Mouse (Mus musculus) thymus, postnatal 14 days (tissue): Measurements from ENCODE around the gene Gdpgp1.

Source experiments
- DNase-seq: peaks from one replicate; pipeline ENCODE4 v3.0.0; 2021

Gene Gdpgp1

DNA sequence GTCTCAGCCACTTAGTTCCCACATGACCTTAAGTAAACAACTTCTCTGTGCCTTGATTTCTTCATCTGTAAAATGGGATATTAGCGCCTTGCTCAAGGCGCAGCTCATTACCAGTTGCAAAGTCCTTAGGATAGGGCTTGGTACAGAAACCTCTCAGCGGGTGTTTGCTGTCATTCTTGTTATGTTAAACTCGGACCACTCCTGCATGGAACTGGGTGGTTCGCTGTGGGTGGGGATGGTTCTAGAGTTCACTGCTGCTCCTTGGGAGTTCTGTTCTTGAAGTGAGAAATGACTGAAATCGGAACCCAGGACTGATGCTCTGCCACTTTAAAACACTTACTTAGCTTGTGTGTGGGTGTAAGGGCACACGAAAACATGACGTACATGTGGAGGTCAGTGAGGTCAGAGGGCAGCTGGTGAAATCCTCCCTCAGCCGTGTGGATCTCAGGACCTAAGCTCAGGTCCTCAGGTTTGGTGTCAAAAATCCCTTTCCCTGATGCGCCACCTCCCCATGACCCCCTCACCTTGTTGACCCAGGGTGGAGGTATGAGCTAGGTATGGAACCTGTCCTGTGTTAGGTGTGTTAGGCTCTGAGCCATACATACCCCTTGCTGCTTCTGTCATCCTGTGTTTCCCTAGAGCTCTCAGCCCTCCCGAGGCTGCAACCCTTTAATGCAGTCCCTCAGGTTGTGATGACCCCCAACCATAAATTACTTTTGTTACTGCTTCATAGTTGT lies 32.6 kb upstream of the Gdpgp1 start:
- DNase-seq: no peak

DNA sequence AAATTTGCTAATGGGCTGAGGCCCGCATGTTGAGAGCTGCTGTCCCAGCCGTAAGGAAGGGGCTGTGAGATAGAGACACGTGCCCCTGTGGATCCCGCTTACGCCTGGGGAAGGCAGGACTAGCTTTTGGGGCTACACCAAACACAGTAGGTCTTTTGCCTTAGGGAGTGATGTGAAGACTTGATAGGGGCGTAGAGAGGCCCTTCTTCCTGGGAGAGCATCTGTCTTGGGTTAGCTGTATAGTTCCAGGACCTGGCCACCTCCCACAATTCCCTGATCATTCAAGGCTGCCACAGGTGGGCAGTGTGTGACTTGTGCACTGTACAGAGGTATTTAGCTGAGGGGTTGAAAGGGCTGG lies 32.1 kb upstream of the Gdpgp1 start:
- DNase-seq: no peak

DNA sequence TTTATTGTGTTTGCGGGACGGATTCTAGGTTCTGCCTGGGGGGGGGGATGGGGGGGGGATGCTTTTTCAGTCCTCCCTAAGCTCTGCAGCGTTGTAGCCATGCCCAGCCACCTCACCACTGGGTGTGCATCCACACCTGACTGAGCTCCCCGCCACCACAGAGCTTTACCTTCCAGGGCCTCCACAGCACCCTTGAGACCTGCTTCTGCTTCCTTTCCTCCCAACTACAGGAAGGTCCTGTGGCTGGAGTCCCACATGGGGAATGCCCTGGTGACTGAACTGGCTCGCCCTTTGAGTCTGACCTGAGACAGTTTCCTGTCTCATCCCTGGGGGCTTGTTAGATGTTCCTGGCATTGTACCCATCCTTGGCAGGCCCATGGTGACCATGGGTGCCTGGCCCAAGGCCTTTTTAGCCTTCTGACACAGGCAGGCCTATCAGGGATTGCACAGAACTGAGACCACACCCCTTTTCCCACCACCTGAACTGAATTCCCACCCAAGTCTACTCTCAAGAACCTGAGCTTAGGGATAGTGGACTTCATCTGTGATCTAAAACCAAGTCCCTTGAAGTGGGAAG lies 31.6 kb upstream of the Gdpgp1 start:
- DNase-seq: no peak

DNA sequence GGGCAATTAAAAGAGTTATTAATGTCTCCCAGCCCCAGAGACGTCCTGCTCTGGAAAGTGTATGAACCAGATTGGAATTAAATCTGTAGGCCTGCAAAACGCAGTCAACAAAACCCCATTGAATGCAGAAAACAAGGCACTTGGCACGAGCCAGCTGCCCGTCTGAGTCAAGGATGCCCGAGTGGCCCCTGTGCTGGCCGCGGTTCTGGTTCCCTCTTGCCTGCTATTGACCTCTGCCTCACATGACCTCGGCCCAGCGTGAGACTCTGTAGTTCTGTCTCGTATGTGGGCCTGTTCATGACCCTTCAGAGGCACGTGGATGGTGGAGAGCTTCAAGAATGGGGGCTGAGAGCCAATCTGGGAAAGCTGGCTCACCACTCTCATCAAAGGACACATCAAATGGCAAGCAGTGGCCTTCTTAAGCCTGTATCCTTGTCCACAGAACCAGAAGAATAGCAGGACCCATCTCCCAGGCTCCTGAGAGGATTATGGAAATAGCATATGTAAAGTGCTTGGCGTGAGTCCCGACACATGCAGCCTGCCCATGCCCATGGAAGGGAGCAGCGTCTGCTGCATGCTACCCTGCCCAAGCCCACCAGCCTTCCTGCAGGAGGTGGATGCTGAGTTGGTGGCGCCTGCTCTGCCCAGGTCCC lies 30.7 kb upstream of the Gdpgp1 start:
- no peak for DNase-seq

DNA sequence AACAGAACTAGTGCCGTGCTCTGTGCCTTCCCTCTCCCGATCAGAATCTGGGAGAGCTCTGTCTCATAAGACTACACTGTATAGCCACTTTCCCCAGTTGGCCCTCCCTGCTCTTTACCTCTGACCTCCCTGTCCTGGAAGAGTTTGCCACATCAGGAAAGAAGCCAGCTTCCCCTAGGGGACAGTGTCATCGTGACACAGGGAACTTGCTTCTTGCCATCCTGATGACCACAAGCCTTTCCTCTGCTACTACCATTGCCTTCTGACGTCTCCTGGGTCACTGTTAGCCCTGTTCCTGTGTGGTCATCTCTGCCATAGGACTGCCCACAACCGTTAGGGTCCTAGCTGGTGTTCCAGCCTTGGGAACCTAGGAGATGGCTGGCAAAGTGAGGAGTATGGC lies 29.7 kb upstream of the Gdpgp1 start:
- DNase-seq: no peak

DNA sequence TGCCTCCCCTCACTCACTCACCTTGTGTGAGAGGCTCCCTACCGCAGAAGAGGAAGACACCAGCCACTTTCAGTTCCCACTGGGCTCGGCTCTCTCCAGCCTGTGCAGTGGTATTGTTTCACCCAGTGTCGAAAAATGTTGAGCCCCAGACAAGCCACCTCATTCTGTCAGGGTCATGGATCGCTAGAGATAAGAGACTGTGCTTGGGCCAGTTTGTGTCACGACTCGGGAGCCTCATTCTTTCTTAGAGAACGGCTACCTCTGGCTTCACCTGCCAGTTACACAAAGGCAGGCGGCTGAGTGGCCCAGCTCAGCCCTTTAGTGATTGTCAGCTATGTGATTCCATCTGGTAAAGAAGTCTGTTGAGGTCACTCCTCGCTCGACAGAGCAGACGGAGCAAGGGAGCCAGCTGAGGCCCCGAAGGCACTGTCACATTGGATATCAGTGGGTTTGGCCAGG lies 29.0 kb upstream of the Gdpgp1 start:
- no peak for DNase-seq

DNA sequence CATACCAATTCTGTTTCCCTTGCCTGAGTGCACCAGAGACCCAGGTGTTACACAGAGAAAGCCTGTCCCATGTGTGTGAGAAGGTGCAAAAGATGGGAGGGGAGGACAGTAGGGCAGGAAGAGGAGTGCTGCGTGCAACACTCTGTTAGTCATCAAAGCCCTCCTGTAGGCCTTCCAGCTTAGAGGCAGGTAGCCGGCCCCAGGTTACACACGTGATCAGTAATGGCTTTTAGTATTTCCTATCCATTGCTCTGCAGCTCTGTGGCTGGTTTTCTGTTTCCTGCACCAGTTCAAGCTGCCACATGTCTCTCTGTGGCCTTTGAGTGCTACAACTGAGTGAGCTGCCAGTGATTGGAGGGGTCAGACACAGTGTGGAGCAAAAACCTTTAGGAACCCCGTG lies 28.3 kb upstream of the Gdpgp1 start:
- DNase-seq: peak; percentile 39

DNA sequence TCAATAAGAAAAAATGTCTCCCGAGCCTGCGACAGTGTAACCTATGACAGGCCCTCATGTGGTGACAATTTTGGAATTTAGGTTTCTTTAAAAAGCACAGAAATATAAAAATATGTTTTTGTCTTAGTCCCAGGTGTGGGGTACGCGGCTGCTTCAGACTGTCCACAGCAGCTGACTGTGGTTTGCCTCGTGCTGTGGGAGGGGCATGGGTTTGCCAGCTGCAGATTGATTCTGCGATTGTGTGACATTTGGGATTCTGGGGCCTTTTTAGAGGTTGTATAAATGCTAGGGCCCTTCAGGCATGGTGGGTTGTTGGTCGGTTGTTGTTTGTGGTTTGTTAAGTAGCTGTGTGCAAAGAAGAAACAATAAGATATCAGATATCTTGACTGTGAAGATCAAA lies 27.7 kb upstream of the Gdpgp1 start:
- DNase-seq: peak; percentile 62

DNA sequence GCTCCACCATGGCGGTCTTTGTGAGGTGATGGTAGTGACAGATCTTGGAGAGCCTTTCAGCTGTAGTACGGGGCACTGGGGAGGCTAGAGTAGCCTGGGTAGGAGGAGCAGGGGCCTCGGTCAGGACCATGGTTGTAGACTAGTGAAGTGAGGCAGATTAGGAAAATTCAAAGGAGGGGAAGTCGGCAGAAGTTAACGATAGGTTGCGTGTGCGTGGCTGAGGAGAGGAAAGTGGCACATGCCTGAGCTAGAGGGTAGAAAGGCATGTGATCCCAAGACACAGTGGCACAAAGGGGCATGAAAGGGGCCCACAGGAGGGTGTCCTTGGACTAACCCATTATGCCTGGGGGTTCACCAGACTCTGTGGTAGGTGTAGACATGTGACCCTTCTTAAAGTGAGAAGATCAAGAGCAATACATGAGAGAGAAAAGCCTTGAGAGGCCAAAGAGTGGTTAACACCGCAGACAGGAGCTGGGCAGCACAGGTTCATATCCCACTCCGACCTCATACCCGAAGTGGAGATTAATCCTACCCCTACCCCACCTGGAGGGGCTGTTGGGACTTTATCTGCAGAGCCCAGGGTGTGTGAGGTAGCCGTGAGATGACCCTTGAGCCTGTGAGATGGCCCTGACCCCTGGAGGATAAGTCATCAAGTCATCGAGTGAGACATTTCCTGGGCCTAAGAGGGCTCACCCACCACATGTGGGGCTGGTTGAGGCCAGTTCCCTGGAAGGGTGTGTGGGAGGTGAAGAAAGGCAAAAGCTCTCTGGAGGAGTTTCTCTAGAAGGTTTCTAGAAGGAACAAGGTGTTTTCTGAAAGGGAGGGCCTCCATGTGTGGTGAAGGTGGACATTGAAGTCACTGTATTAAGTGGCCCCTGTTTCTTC lies 26.7 kb upstream of the Gdpgp1 start:
- DNase-seq: no peak

DNA sequence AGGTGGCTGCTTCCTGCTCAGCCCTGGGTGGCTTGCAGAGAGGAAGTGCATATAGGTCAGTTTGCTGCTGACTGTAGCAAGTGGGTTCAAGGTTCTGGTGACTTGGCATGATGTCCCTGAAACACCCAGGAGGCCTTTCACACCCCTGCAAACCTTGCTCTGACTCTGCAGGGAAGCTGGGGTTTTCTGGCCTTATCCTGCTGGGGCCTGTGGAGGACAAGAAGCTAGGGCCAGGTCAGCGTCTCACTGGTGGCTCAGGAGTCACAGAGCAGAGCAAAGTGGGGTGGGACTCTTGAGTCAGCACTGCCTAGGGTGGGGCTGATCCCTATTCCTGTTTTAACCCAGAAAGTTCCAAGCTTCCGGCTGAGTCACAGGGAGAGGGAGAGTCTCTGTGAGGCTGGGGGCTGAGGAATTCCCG lies 25.3 kb upstream of the Gdpgp1 start:
- peak; percentile 46 for DNase-seq

DNA sequence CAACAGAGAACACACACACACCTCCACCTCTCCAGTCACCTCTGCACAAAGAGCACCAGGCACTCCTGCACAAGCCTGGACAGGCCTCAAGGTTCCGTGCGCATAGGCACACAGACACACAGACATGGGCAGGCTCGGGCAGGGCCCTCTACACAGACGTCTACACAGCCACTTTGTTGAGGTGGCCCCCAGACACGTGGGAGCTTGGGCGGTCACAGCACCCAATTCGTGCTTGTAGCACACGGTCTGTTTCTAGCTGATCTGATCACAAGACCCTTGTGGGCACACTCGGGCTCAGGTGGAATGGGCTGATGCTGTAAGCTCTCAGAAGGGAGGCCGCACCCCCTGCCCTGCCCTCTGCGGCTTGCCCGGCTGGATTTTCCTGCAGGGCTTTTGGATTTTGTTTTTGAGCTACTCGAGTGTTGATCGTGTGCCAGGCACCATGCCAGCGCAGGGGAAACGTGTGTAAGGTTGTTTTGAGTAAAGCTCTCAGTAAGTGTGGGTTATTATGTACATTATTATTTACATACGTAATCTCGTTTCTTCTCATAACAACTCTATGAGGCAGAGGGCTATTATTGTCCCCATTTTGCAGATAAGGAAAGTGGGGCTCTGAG lies 24.5 kb upstream of the Gdpgp1 start:
- DNase-seq: no peak

DNA sequence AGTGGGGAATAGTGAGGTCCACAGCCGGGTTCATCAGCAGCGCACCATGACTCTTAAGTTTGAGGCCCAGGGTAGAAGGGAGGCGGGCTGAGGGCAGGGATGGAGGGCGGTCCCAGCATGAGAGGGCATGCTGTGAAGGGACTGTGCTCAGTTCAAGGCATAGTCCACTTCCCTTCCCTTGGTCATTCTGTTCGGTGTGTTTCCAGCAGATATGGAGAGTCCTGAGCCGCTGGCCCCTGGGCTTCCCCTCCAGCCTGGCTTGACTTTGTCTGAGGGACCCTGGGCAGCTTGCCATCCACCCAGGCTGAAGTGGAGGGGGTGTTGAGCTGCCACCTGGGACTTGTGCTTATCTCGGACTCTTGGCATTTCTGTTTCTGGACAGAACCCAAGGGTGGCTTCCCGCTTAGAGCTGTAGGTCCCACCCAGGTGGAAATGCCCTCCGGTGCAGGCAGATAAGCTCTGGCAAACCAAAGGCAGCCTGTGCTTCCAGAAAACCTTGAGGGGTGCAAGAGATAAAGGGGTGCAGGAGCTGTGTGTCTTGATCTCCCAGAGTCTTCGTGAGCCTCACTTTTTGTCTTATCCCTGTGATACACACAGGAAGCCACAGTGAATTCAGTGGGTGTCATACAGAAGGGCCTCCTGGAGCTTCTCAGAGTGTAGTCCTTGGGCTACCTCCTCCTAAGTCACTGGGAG lies 23.8 kb upstream of the Gdpgp1 start:
- DNase-seq: no peak

DNA sequence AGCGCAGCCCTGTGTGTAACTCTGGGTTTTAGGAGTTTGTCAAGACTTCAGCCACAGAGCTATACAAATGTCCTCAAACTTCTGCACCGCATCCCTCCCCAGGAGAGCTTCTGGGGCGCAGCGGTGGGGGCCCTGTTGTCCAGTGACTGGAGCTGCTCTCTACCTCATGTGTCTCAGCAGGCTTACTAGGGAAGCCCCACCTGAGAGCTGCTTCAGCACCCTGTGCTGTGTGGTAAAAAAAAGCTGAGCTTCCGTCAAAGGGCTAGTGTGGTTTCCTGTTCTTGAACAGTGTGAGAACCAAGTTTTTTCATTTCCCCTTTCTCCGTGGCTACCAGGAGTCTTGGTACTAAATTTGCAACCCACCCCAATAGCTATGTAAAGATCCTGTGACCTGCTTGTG lies 23.0 kb upstream of the Gdpgp1 start:
- peak; percentile 78 for DNase-seq

DNA sequence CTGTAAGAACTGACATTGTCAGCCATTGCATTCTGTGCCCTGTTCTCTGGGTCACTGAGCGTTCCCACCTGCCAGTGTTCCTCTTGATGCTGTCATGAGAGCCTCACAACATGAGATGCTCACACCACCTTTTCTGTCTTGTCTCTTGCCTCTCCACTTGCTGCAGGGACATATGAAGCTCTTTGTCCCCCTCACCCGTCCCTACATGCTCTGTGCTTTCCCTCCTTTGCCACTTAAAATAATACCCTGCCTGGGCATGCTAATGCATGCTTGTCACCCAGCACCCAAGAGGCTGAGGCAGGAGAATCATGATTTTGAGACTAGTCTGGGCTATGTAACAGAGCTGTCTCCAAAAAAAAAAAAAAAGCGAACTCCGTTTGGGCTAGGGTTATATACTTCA lies 21.7 kb upstream of the Gdpgp1 start:
- DNase-seq: no peak

DNA sequence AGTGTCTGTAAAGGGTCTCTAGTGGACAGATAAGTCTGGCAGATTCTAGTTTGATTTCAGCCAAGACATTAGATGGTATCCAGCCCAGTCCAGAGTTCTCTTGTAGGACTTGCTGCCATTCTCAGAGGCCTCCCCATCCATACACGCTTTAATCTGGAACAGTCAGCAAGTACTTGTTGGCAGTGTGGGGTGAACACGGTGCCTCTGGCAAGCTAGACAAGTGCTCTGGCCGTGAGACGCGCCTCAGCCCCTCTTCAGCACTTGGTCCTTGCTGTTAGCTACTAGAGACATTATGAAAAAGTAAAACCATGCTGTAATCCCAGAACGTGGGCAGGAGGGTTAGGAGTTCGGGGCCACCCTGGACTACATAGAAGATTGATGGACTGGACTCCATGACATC lies 19.1 kb upstream of the Gdpgp1 start:
- DNase-seq: no peak

DNA sequence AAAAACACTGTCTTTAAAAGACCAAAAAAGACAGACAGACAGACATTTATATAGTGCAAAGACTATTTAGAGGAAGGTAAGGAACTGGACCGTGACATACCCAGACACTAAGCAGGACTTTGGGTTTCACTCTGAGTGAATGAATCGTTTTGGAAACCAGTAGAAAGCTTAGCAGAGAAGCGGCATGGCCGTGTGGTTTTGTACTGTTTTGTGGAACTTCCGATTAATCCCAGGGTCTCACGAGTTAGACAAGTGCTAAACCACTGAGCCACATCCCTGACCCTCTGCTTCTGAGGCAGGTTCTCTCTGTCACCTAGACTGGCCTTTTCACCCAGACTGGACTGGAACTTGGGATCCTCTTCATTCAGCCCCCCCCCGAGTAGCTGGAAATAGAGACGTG lies 18.2 kb upstream of the Gdpgp1 start:
- DNase-seq: no peak

DNA sequence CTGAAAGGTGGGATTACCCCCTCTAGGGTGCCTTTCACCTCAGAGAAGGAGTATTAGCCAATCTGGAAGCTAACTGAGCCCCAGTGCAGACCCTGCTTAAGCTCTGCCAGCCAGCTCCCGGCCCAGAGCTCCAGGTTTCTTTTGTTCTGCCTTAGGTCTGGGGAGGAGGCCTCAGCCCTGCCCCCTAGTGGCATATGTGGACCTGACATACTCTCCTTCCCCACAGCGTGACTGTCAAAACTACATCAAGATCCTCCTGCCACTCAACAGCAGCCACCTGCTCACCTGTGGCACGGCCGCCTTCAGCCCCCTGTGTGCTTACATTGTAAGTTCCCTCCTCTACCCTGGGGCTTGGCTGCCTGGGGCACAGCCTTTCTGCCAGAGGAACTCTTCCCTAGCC lies 17.3 kb upstream of the Gdpgp1 start:
- DNase-seq: peak; percentile 89

DNA sequence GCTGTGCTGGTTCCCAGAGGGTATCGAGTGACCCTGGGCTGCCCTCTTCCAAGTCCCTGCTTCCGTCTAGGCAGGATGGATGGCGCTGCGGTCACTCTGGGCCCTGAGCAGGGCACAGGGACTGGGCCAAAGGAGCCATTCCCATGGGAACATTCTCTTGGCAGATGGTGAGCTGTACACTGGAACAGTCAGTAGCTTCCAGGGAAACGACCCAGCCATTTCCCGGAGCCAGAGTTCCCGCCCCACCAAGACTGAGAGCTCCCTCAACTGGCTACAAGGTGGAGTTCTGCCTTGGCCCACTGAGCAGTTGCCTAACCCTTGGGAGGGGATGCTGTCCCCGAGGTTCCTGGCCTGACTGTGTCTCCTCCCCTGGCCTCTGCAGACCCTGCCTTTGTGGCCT lies 16.1 kb upstream of the Gdpgp1 start:
- DNase-seq: no peak

DNA sequence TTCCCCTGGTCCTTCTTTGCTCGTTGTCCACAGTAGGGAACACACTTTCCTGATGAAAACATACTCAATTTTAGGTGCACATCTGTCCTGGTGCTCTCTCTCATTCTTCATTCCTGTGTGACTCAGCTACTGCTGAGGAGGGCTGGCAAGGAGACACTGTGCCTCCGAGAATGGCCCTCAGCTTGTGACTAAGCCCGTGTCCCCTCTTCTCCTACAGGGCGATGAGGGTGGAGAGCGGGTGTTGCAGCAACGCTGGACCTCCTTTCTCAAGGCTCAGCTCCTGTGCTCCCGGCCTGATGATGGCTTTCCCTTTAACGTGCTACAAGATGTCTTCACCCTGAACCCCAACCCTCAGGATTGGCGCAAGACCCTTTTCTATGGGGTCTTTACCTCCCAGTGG lies 14.0 kb upstream of the Gdpgp1 start:
- no peak for DNase-seq

DNA sequence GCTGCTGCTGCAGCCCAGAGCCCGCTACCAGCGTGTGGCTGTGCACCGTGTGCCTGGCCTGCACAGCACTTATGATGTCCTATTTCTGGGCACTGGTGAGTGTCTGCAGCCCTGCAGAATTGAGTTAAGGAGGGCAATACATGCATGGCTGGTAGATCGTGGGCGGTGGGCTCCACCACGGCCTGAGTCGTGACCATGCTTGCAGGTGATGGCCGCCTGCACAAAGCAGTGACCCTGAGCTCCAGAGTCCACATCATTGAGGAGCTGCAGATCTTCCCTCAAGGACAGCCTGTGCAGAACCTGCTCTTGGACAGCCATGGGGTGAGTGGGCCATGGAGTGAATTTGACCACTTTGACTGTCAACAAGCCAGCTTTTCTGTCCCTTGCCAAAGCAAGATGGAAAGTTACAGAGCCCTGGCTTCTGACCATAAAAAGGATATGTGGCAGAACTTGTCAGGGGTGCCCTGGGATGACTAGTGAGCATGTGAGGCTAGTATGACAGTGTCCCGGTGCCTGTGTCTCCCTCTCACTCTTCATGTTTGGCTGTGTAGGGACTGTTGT lies 12.3 kb upstream of the Gdpgp1 start:
- no peak for DNase-seq

DNA sequence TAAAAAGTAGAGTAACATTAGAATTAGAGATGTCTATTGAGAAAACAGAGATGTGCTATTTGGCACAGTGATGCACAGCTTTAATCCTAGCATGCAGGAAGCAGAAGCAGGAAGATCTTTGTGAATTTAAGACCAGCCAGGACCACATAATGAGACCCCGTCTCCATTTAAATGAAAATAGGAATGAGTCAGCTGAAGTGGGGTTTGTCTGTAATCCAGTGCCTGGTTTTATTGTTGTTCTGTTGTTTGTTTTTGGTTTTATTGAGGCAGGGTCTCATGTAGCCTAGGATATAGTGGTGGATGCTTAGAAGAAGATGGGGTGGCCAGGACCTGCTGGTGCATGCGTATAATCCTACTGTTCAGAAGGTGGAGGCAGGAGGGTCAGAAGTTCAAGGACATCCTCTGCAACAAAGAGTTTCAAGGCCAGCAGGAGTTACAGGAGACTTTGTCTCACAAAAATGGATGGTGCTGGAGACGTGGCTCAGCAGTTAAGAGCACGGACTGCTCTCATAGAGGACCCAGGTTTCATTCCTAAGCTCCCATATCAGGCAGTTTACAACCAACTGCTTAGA lies 11.4 kb upstream of the Gdpgp1 start:
- no peak for DNase-seq

DNA sequence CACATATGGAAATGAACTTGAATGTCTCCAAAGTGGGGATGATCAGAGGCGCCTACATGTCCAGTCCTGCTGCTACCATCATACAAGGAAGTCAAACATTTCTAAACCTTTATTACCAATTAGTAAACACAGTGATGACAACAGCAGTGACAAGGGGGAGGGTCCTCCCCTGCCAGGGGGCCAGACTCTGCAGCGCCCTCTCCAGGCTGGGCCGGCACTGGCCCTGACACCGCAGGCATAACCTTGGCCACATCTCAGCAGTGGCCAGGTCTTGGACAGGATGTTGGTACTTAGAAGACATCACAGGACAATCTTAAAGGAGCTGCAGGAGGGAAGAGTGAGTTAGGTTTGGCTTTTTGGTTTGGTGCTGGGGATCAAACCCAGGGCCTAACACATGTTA lies 5.6 kb upstream of the Gdpgp1 start:
- no peak for DNase-seq
